In the genomic region with DNA sequence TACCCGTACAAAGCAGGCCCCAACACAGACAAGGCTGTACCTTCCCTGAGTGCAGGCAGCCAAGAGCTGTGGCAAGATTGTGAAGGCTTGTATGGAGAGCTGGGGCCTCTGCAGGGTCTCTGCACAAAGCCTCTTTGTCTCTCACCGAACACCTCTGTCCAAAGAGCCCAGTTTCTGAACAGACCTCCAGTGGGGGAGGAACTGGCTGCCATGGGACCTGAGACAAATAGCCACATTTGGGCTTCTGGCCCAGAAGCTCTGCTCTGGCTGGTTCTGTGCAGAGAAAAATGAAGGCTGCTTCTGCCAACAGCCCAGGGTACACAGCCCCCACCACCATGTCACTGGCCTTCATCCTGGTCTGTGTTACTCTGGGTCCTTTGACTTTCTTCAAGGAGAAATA, we compare ENCODE assay signal across 9 mouse cellular contexts. TPM values are rescaled to one million over a fixed set of nuclear protein-coding genes. Genes with fewer than 3 reads are reported as not detected.
DNase-seq lines count a peak whose midpoint lies in the region; ATAC-seq and TF ChIP-seq lines count a peak whose summit lies in the region.
"Had no signal": no experiment of that assay in that cellular context is flagged by ENCODE, and none has a peak within 500 bp of the region (broad histone marks: within the 10 kb centered on the region; RNA-seq: fewer than 3 reads in every experiment).

No protein-coding gene starts in this region.

- peak; percentile 91 for ATAC-seq in hindbrain, embryonic 15.5 days (ENCODE audit: low FRiP score, low read depth)
- no peak for ATAC-seq in erythroid progenitor cell, adult 5-6 weeks (replicated peaks; ENCODE audit: low FRiP score, poor library complexity, severe bottlenecking)

- H3K4me3 ChIP-seq in hindbrain, embryonic 15.5 days: no peak overlapping the region
- no peak overlapping the region for H3K4me3 ChIP-seq in olfactory bulb, adult 2 months (ENCODE audit: insufficient read depth, low read depth, low read length)

- H3K27me3 ChIP-seq in hindbrain, embryonic 15.5 days: no peaks in the 10 kb centered on the region

- 41% methylated on average over 2 of the region's 2 CpGs for WGBS in hindbrain, embryonic 15.5 days
- 28% methylated on average over 2 of the region's 2 CpGs for WGBS in olfactory bulb, adult 2 months

- no peak overlapping the region for H3K4me2 ChIP-seq in hindbrain, embryonic 15.5 days

- peaks cover 55% of the 10 kb centered on the region for H3K36me3 ChIP-seq in hindbrain, embryonic 15.5 days

- H3K4me1 ChIP-seq in hindbrain, embryonic 15.5 days (replicated peaks): peaks cover 11% of the 10 kb centered on the region
- H3K4me1 ChIP-seq in olfactory bulb, adult 2 months (ENCODE audit: control insufficient read depth, insufficient read depth, low read length): peaks cover under 1% of the 10 kb centered on the region; the same call in 1 of the 2 replicates

- H3K27ac ChIP-seq in hindbrain, embryonic 15.5 days (replicated peaks): peak overlapping the region; percentile 76
- H3K27ac ChIP-seq in olfactory bulb, adult 2 months (ENCODE audit: insufficient read depth, low read depth, low read length): peak overlapping the region; percentile 71

- intact Hi-C loops in heart, postnatal 36 days (cut with DNase I): no loop called here

- no peak overlapping the region for H3K9ac ChIP-seq in hindbrain, embryonic 15.5 days

- DNase-seq in heart, adult 11 months: peak; percentile 96
- no peak for DNase-seq in heart, postnatal 36 days
- DNase-seq in right cerebral cortex, postnatal 10 days (ENCODE audit: low spot score in 2 of 2): peak; percentile 72 to 84
- no peak for DNase-seq in right cerebral cortex, adult 18-20 months
- DNase-seq in right cerebral cortex, postnatal 36 days (ENCODE audit: low spot score in 2 of 2): no peak
- DNase-seq: liver had no signal

- no peak for TF ChIP-seq CTCF in olfactory bulb, adult 2 months (IDR thresholded peaks at IDR 0.05; ENCODE audit: insufficient read depth, low read depth, low read length)

- no peaks in the 10 kb centered on the region for H3K9me3 ChIP-seq in hindbrain, embryonic 15.5 days

- no peak for TF ChIP-seq POLR2A in olfactory bulb, adult 2 months (IDR thresholded peaks at IDR 0.05; ENCODE audit: insufficient read depth, low read depth, low read length)

RNA-seq across cellular contexts. Expression of a gene that starts 16.8 kb away (rescaled TPM):
- 10 to 100 TPM; 14.3 to 16.0 TPM for total RNA-seq in heart, postnatal 36 days (2021)
- 71.6 and 76.3 TPM in 2 replicates for polyA plus RNA-seq in hindbrain, embryonic 15.5 days (2015; fragmentation: Nextera tagmentation; extraction: Ambion mirVana)
- polyA plus RNA-seq in olfactory bulb, adult 2 months (2012; ENCODE audit: insufficient read depth, insufficient read length, low replicate concordance, missing spikeins): not detected in 2 replicates
- 1.1 and 1.7 TPM in 2 replicates for total RNA-seq in erythroid progenitor cell, adult 5-6 weeks (2015; ENCODE audit: low replicate concordance)
- 1.7 TPM in 1 of 2 replicates, not detected in the other for total RNA-seq in erythroid progenitor cell, adult 5-6 weeks (2017; ENCODE audit: low replicate concordance)

RNA-seq across cellular contexts. Expression of a gene that starts 20.9 kb away (rescaled TPM):
- 100 to 1,000 TPM; 559 to 572 TPM for total RNA-seq in heart, postnatal 36 days (2021)
- polyA plus RNA-seq in hindbrain, embryonic 15.5 days (2015; fragmentation: Nextera tagmentation; extraction: Ambion mirVana): 135 and 149 TPM in 2 replicates
- not detected in 2 replicates for polyA plus RNA-seq in olfactory bulb, adult 2 months (2012; ENCODE audit: insufficient read depth, insufficient read length, low replicate concordance, missing spikeins)
- 2.1 and 3.6 TPM in 2 replicates for total RNA-seq in erythroid progenitor cell, adult 5-6 weeks (2015; ENCODE audit: low replicate concordance)
- 3.6 and 7.3 TPM in 2 replicates for total RNA-seq in erythroid progenitor cell, adult 5-6 weeks (2017; ENCODE audit: low replicate concordance)

Comparison
In these comparisons a context has a peak if more than half of its experiments do, and no peak if none do; other contexts are left out.
1. DNase-seq: peak in heart, adult 11 months (single experiment) and right cerebral cortex, postnatal 10 days (2 of 2); none in heart, postnatal 36 days (0 of 2), right cerebral cortex, adult 18-20 months (single experiment) and right cerebral cortex, postnatal 36 days (0 of 2).
2. RNA of a gene that starts 16.8 kb away (total RNA-seq): 14.3 to 16.0 TPM in heart, postnatal 36 days; 1.1 to 1.7 TPM in erythroid progenitor cell, adult 5-6 weeks; every median in the first group is over 4 times any median in the second.
3. RNA of a gene that starts 20.9 kb away (total RNA-seq): 559 to 572 TPM in heart, postnatal 36 days; 2.1 to 7.3 TPM in erythroid progenitor cell, adult 5-6 weeks; every median in the first group is over 10 times any median in the second.